Mouse (Mus musculus): ENCODE data around the gene Homez.

Homez gene

DNA sequence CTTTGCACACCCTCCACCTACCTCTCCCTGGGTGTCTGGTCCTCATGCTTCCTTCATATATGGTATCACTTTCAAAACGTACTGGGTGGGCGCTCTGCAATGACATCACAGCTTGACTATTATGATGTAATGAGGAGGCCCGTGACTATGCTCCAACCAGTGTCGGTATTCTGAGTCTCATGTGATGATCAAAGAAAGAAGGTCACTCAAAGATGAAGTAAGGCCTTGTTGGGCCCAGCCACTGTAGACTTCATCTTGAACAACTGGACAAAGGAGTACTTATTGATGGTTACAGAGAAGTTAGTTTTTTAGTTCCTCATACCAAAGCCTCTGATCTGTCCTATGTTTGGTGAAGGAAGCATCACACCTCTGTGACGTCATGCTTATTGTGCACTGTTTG, at the start of gene Homez:
Gene Homez (minus strand): TSS at position 101 of the 400 bp plus-strand sequence.
- no peak for DNase-seq (ENCODE audit: low read depth)

DNA sequence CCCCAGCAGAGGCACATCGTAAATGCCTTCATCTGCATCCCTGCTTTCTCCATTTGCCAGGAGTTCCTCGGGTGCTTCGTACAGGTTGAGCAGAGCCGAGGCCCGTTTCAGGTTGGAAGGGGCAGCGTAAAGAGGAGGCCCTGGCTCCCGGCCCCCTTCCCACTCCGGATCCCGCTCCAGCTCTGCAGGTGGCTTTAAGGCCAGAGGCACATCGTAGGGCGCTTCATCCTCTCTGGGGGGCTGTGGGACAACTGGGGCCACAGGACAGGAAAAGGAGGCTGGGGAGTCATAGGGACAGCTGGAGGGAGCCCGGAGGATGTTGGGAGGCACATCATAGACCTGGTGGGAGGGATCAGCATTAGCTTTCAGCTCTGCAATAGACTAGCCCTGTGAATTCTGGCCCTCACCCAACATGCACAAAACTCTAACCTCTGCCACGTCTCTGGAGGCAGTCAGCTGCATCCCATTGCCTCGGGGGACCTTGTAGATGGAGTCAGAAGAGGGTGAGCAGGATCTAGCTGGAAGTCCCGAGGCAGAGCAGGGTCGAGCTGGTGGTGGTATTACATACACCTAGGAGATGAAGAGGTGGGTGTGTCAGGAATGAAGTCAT, 49.4 kb upstream of the Homez start:
- DNase-seq (ENCODE audit: low read depth): no peak

DNA sequence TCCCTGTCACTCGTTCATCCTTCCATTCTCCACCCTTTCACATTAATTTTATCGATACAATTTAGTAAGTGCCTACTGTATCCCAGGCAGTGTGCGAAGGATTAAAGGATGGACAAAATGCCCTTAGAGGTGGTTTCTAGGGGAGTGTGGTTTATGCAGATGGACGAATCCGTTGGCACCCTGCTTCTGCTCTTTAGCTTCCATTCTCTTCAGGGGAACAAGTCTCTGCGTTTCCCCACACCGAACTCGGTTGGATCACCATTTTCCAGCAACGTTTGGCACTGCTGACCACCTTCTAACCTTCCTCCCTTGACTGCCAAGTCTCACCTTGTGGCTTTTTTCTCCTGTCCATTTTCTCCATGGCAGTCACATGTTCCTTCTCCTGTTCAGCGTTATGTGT, 42.6 kb upstream of the Homez start:
- no peak for DNase-seq (ENCODE audit: low read depth)

DNA sequence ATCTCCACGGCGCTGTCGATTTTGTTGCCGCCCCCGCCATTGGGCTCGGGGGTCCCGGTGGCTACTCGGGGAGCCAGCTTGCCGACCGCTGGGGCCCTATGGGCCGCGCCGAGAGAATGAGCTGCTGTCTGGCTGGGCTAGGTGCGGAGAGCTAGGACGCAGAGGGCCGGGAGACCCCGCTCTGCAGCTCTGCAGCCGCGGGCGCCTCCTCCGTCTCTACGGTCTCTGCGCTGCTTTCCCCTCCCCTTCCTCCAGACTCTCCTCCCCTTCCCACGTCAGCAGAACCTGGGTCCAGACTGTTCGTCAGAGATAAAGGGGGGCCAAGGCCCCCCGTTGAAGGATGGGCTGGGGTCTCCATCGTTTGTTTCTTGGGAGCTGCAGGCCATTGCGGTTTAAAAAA, 42.1 kb upstream of the Homez start, which contains the start of gene Slc22a17:
Gene Slc22a17 (minus strand): TSS at position 247 of the 400 bp plus-strand sequence.
- no peak for DNase-seq (ENCODE audit: low read depth)

DNA sequence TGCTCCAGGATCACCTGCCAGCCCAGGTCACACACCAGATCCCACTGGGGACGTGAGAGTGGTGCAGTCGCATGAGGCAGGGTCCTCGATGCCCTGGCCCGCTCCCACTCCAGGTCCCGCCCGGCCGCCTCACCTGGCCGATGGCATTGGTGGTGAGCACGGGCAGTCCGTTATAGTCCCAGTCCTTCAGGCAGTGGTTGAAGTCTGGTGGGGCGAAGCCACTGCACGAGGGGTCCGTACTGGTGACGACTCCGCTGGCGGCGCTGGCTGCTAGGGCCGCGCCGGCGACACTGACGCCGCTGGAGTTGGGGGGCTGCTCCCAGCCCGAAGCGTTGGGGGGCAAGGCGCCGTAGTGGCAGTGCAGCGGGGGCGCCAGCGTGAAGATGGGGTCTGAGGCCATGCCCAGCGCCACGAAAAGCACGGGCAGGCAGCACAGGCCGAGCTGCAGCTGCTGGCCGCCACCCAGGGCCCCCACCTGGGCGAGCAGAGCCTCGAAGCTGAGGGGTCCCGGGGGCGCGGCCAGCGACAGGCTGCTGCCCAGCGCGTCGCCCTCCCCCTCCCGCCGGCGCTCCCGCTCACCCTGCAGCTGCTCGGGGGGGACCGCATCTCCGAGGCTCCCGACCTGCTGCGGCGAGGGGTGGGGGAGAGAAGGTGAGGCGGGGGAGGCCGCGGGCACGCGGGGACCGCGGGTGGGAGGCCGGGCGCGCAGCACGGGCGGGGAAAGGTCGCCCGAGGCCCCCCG, 41.5 kb upstream of the Homez start:
- DNase-seq (ENCODE audit: low read depth): no peak

DNA sequence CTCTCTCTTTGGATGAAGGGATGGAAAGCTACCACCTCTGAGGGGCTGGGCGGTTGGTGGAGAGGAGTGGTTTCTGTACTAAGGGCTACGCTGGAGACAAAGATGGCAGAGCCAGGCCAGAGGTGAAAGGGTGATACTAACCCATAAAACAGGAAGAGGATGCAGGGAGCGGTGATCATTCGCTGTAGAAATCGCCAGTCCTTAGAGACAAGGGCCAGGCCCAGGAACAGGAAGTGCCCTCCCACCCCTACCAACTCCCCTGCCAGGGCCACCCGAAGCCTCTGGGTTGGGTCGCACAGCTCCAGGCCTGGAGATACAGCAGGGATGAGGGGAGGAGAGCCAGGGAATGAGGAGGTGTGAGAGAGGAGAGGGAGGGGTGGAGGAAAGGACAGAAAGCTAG, 37.9 kb upstream of the Homez start:
- DNase-seq (ENCODE audit: low read depth): no peak

DNA sequence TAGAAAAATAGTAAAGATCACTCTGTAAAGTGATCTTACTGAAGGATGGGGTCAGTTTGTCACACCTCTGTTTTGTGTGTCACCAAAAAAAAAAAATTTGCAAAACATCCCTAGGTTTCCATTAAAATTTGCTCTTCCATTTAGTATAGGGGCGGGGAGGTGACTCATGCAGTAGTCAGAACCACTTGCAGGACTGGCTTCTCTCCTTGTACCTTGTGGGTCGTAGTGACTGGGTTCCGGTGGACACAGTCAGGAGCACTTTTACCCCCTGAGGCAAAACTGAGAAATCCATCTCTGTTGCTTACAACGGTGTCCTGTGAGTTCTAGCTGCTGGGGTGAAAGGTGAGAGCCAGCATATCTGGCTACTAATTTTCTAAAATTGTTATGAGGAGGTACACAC, 32.9 kb upstream of the Homez start:
- no peak for DNase-seq (ENCODE audit: low read depth)

DNA sequence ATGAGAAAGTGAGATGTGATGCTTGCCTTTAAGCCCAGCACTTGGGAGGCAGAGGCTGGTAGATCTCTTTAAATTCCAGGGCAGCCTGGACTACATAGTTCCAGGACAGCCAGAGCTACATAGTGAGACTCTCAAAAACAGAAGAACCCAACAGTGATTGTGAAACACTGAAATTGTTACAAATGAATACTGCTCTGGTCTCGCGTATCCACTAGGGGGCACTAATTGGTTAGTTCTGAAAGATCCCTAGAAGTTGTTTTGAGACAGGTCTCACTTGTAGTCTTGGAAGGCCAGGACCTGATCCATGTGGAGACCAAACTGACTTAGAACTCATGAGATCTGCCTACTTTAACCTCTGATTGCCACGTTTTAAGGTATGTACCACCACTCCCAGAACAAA, 29.6 kb upstream of the Homez start:
- peak; percentile 52 for DNase-seq (ENCODE audit: low read depth)

DNA sequence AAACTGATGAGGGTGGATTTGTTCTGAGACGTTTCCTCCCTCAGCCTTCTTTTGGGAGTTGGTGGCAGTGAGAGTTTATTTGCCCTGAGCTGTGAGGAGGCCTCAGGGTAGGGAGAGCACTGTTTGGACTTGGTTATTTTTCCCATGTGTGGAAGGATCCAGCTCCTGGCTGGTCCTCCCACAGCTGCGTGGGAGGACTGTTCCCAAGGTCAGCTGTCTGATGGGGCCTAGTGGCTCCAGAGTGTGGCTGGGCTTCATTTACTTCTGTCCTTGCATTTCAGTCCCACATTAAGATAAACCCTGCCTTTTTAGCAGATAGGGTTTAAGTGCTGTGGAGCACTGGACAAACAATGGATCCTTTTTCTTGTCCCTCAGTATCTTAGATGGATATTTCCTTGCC, 26.7 kb upstream of the Homez start:
- DNase-seq (ENCODE audit: low read depth): no peak

DNA sequence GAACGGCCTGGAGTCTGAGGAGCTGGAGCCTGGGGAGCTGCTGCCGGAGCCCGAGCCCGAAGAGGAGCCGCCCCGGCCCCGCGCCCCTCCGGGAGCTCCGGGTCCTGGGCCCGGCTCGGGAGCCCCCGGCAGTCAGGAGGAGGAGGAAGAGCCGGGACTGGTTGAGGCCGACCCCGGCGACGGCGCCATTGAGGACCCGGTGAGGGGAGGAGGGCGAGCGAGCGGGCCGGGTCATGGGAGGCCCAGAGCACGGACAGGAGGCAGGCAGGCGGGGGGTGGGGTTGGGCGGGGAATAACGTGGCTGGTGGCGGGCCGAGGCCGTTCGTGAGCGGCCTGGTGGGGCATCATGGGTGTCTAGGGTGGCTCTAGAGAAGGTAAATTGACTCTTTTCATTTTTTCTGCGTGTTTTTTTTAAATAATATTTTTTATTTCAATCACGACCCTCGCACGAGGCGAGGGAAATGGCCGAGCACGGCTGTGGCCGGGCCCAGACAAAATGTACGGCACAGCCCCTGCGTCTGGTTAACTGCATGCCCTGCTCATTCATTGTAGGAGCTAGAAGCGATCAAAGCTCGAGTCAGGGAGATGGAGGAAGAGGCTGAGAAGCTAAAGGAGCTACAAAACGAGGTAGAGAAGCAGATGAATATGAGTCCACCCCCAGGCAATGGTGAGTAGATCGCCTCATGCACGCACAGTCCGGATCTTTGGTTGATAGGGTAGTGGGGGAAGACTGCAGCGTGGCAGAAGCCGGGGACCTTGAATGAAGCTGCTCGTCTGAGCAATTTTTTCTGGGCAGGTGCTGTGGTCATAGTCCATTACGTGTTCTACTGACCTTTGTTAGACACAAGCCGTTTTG, 23.8 kb upstream of the Homez start:
- DNase-seq (ENCODE audit: low read depth): no peak

DNA sequence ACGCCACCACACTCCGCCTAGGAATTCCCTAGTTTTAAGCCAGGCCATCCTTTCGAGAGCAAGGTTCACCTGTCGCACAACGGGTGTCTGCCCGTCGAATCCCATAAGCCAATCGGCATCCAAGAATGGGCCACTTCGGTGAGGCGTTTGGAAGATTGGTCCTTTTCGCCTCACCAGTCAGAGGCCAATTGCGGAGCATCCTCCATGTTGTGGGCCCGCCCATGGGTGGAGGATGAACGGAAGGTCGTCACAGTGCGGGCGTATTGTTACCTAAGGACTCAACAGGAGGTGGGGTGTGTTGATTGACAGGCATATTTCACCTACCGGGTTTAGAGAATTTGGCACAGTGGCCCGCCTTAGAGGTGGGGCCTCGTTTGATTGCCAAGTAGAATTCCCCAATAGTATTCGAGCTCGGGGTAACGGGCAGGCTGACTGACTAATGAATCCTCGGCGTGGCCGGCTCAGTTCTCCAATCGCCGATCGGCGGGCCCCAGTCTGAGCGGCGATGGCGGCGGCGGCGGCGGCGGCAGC, 23.0 kb upstream of the Homez start:
- DNase-seq (ENCODE audit: low read depth): peak; percentile 100

DNA sequence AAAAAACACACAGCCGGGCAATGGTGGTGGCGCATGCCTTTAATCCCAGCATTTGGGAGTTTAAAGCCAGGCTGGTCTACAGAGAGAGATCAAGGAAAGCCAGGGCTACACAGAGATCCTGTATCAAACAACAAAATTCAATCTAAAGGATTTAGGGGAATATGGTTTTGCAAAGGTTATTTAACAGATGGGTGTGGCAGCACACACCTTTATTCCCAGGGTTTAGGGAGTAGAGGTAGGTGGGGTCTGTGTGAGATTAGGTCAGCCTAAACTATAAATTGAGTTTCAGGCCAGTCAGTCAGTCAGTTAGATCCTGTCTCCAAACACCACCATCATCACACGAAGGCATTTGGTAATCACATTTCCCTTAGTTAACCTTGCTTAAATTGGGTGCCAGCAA, 21.4 kb upstream of the Homez start, which contains the start of gene Pabpn1:
Gene Pabpn1 (plus strand): TSS at position 301 of the 400 bp plus-strand sequence.
- no peak for DNase-seq (ENCODE audit: low read depth)

DNA sequence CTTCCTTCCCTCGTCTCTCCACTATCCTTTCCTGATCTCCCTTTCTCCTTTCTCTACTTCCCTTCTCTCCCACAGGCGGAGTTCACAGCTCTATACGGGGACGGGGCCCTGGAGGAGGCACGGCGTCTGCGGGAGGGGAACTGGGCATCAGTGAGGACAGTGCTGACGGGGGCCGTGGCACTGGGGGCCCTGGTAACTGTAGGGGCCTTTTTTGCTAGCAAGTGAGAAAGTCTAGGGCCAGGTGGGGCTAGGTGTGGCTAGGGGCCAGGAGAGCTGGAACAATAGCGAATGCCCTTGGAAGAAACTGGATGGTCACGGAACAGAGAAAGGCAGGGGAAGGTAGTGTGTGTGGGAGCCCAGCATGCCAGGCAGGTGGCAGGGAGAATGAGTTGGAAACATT, 14.5 kb upstream of the Homez start:
- DNase-seq (ENCODE audit: low read depth): no peak

DNA sequence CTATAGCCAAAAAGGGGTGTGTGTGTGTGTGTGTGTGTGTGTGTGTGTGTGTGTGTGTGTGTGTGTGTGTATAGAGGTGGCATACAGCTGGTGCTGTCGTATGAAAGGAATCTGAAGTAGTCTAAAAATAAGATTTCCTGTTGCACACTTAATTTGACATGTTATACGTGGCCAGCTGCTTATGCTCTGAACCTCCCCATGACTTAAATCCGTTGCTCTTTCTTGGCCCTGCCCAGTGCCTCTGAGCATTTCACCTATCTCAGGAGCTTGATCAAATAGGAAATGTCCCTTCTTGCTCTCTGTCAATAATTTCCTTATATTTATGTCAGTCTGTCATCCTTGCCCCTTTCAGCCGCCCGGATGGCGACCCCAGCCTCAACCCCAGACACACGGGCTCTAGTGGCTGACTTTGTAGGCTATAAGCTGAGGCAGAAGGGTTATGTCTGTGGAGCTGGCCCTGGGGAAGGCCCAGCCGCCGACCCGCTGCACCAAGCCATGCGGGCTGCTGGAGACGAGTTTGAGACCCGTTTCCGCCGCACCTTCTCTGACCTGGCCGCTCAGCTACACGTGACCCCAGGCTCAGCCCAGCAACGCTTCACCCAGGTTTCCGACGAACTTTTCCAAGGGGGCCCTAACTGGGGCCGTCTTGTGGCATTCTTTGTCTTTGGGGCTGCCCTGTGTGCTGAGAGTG, 13.4 kb upstream of the Homez start:
- no peak for DNase-seq (ENCODE audit: low read depth)

DNA sequence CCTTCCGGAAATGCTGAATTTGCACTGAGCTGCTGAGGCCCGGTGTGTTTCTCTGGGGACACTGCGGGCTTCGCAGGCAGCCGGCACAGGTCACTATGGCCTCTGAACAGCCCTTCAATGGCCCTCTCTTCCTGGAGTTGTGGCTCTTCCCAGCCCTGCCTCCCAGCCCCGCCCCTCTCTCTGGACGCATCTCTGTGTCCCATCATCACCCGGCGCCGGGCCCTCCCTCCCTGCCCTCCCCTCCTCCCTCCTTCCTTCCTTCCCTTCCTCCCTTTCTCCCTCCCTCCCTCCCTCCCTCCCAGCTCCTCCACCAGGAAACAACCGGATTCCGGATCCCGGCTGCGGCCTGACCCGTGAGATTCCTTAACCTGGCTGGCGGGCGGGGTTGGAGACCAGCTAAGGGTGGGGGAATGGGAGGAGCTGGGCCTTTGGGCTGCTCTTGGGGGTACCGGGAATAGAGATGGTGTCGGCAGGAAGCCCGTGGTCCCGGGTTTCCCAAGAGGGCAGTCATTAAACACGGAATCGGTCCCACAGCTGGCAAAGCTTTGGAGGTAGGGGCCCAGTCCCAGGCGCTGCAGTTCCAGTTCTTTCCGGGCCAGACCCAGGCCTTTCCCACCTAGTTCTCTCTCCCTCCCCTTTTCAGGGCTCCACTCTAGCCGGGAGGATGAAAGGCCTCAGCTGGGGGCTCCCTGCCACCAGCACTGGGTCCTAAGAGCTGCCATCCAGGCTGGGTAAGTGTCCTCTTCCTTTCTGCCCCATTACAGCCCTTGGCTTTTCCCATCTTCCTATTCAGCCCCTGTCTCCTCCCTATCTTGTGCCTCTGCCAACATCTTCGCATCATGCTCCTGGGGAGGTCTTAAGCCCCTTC, 12.6 kb upstream of the Homez start, which contains the start of the genes Bcl2l2 and Gm20521:
Gene Bcl2l2 (plus strand): TSS at position 224 of the 868 bp plus-strand sequence.
Gene Gm20521 (plus strand): TSS at position 288 of the 868 bp plus-strand sequence.
- no peak for DNase-seq (ENCODE audit: low read depth)

DNA sequence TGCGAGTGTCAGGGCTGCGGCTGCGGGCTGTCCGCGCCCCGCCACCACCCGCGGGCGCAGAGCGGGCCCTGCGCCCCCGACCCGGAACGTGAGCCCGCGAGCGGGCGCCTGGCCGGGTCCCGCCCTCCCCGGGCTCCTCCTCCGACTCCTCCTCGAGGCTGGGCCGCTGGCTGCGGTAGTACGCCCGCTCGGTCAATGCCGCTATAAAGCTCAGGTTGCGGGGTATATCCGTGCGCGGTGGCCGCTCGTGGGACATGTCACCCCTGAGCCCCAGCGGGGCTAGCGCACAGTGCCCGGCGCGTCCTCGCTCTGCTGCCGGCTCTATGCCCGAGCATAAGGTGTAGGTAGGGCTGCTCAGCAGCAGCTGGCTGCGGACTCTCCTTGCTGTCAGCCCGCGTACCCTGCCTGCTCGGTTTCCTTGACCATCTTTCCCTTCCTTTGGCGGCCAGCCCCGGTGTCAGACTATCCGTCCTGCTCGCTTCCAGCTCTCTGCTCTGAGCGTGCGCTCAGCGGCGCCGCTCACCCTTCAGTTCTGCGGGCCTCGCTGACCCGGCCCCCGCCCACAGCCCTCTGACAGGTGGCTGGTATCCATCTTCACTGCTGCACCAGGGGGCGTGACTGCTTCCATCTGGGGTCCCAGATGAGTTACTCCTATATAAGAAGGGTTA, 6.4 kb upstream of the Homez start, which contains the start of gene Ppp1r3e:
Gene Ppp1r3e (minus strand): TSS at position 503 of the 668 bp plus-strand sequence.
- no peak for DNase-seq (ENCODE audit: low read depth)

DNA sequence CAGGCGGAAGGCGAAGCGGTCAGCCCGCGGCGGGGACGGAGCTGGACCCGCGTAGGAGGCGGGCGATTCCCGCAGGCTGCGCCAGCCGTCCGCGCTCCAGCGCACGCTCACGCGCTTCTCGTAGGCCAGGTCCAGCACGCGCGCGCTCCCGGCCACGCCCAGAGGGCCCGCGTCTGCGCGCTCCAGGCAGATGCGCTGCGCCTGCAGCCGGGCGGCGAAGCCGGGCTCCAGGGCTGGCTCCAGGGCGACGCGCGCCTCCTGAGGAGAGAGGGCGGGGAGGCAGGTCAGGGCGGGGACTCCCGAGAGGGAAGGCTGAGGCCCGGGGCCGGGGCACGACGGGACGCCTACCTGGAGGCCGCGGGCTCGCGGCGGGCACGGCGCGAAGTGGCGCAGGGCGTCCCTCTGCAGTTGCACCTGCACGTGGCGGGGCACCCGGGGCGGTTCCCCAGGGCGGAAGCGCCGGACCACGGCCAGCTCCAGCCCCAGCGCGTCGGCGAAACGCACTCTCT, 5.8 kb upstream of the Homez start:
- DNase-seq (ENCODE audit: low read depth): peak; percentile 82

DNA sequence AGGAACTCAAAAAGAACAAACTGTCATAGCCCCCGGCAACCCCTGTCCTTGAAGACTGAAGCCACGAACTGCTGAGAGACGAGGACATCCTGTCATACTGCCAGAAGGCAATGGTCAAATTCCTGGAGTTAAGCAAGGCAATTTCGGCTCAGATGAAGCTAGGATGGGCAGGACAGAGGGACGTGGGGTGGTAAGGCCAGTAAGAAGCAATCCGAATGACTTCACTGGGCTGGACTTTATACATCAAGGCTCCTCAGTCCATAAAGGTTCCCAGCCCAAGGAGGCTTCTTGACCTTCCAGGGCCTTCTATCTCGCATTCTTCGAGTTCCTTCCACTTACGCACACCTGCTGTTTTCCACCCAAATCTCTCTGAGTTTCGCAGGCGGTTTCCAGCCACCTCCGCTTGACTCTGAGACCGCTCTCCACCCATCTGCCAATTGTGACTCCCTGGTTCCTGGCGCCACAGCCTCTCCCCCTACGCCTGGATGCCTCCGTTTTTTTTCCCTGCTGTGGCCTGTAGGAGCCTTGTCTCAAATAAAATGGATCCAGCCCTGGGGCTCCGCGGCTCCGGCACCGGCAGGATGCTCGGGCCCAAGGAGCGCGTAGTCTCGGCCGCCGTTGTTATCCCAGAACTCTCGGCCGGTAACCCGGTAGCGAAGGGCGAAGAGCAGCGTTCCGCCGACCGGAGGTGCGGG, 5.2 kb upstream of the Homez start:
- DNase-seq (ENCODE audit: low read depth): no peak

DNA sequence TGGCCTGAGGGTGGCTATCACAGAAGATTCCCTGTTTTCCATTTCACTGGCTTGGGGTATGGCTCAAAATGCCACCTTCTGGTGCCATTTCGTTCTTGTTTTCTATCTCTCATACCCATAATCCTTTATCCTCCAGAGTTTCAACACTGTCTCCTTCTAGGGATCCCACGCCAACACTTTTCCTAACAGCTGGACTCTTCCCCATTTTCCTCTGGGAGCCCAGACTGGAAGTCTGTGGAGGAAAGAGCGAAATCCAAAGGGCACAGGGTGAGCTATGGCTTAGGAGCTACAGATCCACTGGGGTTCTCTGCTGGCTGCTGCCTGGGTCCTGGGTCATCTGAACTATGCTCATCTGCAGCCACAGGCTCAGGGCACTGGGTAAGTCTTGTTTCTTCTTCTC, 3.4 kb upstream of the Homez start:
- no peak for DNase-seq (ENCODE audit: low read depth)
